Mouse (Mus musculus) C2C12 (cell line): ENCODE results near the gene Scn1a.

Experiments used
- MAX ChIP-seq: IDR thresholded peaks from one replicate; pipeline ENCODE4 v1.6.1; 2011; ENCODE audit warnings: mild to moderate bottlenecking, control low read depth
- MYOD1 ChIP-seq: IDR thresholded peaks from one replicate; pipeline ENCODE4 v1.6.1; 2011; ENCODE audit warnings: low read depth; ENCODE audit not compliant: control insufficient read depth, insufficient read length

DNA sequence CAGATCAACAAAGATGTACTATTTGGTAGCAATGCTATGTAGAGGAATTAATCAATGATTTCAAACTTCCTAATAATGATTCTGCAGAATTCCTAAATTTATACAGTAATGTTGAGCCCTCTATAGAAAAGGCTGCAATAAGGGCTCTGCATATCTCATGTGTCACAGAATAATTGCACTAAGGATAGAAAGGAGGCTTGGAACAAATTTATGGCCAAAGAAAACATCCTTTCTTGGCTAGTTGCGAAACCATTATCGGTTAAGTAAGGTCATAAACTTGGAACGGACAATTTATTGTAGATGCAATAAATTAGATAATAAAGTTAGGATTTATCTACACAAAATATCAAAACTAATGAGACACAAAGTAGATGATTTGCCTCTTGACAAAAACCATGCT, 24.8 kb upstream of the Scn1a start:
- TF ChIP-seq MAX (no peak), MYOD1 (no peak)
